Mouse (Mus musculus) CD4-positive helper T cell, adult 2 months (primary cell): ENCODE data around the gene Uts2r.

Experiments
- DNase-seq: peaks from one replicate; pipeline ENCODE4 v3.0.0-alpha.2; 2012; ENCODE audit warnings: low read depth, missing footprints, low spot score

Gene Uts2r

GRCm38 (mm10) chr11:121159971-121160370, at the start of gene Uts2r:
Uts2r (plus strand) TSS chr11:121160271.
- DNase-seq: no peak

DNA sequence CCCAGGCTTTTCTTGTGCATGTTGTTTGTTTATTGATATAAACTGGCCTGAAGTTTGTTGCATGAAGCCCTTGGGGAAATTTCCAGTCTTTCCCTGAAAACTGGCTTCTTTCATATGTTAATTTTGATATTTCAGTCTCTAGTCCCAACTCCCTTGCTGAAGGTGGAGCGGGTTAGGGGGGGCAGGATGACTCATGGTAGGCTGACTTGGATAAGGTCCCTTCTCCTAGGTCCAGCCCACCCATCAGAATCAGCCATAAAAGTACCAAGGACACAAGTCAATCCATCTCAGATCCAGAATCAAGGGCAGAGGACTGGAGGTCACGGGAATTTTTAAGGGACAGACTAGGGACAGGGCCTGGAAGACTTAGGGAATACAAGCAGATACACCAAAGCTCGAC, 49.0 kb upstream of the Uts2r start:
- DNase-seq: no peak

- DNase-seq: no peak
Measured at GRCm38 (mm10) chr11:121111601-121112000, 48.5 kb upstream of the Uts2r start.

DNA sequence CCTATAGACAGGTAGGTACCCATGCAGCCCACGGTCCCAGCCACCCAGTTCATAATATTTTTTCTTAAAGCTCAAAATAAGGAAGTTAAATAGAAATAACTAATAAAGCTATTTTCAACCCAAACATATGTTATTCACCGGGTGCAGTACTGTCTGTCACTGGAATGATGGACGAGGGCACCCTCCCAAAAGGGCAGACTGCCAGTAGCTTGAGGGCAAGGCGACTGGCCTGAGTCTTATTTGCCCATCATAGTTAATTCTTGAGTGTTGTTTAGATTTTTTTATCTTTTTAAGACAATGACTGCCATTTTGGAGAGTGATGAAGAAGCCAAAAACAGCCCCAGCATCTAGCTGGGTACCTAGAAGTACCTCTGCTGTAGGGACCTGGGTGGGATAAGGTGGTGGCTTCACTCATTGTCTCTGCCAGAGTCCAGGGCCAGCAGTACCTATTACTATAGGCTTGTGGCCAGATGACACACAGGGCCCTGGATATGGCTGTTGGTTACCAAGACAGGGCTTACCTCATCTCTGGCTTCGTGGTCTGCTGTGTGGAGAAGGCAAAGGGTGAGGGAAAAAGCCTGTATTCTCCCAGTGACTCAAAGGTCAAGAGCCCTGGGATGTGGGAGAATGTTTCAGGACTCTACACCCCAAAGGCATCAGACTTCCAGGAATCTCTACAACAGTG, 47.8 kb upstream of the Uts2r start:
- DNase-seq: no peak

- no peak for DNase-seq
Measured at GRCm38 (mm10) chr11:121118106-121118505, 42.0 kb upstream of the Uts2r start.

DNA sequence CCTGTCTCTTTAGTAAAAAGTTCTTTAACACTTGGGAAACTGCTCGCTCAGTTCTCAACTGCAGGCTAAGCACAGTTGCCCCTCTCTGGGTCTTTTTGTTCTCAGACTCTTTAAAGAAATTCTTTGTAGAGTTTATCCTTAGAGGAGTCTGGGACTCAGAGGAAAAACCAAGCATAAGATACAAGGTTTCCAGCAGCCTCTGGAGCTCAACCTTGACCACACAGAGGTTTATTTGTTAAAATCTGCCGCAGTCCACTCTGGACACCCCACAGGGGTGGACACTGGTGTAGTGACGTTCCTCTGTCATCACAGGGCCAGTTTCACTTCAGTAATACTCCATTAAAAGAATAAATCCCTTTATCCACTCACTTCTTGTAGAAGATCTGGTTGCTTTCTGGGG, 41.5 kb upstream of the Uts2r start, which contains the start of gene Tex19.2:
TSS of gene Tex19.2 (minus strand) at position 101 of the 400 bp plus-strand sequence.
- no peak for DNase-seq

- no peak for DNase-seq
Measured at GRCm38 (mm10) chr11:121121151-121121550, 38.9 kb upstream of the Uts2r start.

GRCm38 (mm10) chr11:121122024-121122670, 37.9 kb upstream of the Uts2r start:
- no peak for DNase-seq

GRCm38 (mm10) chr11:121123438-121123837, 36.6 kb upstream of the Uts2r start:
- DNase-seq: no peak

GRCm38 (mm10) chr11:121125522-121126172, 34.4 kb upstream of the Uts2r start:
- DNase-seq: no peak

DNA sequence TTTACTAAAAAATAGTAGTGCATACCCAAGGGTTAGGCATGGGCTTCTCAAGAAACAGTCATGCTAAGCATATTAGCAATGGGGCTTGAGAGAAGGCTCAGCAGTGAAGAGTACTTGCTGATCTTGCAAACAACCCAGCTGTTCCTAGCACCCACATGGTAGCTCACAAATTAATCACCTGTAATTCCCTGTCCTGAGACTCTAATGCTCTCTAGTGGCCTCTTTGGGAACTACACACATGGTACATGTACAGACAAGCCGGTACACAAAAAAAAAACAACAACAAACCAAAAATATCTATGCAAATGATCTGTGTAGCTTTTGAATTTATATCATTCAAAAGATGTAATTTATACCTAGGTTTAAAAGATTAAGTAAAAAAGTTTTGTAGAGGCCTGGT, 33.7 kb upstream of the Uts2r start:
- DNase-seq: peak; percentile 38

- no peak for DNase-seq
Measured at GRCm38 (mm10) chr11:121127441-121127840, 32.6 kb upstream of the Uts2r start.

DNA sequence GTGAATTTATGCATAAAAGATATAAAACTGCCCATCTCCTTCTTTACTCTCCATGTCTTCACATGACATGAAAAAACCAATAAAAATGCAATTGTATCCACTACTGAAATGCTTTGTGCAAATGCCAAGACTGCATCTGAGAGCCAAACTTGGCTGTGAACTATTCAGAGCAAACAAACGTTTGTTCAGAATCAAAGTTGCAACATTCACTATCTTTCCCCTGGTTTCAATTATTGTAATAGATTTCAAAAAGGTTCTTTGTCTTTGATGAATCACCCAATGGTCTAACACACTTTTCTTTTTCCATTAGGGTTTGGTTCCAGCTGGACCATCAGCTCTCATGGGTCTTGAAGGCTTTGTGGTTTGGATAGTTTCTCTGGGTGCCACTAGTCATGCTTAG, 30.5 kb upstream of the Uts2r start:
- no peak for DNase-seq

DNA sequence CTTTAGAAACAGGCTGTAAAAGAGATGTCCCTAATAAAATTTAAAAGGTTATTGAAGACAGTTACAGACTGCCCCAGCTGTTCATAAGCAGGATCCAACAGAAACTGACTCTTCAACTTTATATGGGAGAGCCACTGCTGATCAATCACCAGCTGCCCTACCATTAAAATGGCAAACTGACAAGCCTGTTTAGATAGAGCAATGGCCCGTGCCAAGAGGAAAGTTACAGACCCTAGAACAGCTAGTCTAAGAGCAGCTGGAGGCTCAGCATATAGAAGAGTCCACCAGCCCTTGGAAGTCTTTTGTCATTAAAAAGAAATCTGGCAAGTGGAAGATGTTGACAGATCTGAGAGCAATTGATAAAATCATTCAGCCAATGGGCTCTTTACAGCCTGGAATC, 25.5 kb upstream of the Uts2r start:
- DNase-seq: no peak

DNA sequence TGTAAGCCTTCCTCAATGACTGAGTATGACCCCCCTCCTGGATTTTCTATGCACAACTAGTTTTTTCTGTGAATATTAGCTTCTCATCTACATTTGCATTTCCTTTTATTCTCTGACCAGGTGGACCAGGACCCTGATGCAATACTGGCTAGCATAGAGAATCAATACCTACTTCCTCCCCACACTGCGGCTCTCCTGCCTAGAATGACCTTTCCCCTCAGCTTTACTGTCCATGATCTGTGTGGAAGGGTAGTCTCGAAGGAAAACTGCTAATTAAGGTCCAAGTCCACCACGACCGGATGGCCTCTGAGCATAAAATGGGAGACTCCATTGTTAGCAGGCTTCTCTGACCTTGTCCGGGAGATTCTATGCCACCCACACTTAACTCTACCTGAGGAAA, 22.4 kb upstream of the Uts2r start:
- no peak for DNase-seq

GRCm38 (mm10) chr11:121138732-121139131, 21.3 kb upstream of the Uts2r start:
- DNase-seq: no peak

DNA sequence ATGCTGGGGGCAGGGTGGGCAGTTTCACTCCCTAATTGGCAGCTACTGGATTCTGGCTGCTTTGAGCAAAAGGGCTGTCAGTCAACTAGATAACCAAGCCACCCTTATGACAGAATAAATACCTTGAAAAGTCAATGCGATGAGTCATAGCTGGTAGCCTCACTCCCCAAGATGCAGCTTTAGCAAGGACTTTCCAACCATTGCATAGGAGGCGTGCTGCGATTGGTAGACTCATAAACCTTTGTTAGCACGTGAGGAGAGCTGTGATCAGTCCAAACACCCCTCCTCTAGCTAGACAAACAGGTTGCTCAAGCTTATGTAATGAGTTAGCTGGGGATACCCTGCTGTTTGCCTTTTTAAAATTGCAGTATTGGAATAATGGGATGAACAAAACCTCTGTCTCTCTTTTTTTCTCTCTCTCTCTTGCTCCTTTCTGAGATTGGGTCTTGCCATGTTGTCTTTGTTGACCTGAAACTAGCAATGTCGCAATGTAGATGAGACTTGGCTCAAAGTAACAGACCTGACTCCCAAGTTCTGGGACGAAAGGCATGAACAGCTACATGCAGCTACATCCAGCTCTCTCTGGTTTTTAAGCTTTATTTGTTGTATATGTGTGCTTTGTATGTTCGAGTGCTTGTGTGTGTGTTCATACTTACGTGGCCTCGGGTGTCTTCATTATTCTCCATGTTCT, 16.6 kb upstream of the Uts2r start:
- DNase-seq: no peak

- DNase-seq: no peak
Measured at GRCm38 (mm10) chr11:121145865-121146264, 14.2 kb upstream of the Uts2r start, which contains the start of gene Tex19.1. Tex19.1 (plus strand) TSS chr11:121146143.

DNA sequence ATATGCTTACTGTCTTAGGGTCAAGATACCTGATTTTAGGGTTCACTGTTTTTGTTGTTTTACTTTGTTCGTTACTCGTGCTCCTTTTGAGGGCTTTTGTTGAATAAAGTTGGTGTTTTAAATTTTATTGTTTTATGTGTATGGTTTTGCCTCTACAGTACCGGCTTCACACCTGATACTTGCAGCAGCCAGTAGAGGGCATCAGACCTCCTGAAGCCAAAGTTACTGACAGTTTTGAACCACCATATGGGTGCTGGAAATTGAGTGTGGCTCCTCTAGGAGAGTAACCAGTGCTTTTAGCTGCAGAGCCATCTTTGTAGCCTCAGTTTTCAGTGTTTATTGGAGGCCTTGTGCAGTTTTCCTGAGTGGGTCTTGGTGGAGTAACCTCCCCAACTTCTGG, 11.9 kb upstream of the Uts2r start:
- DNase-seq: no peak

DNA sequence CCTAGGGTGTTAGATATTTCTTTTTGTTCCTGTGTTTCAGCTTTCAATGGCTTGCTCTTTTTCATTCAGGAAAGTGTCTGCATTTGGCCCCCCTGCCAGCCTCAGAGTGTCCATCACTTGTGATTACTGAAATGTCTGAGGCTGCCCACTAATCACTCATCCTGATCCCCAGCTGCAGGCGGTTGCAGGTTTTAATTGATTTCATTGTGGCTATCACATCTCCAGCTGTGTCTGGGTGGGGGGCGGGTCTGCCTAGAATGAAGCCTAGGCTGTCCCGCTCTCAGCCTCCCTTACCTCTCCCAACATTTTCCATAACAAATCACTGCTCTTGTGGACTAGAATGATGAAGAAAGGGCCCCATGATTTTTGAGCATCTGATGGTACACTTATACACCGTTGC, 5.9 kb upstream of the Uts2r start:
- no peak for DNase-seq

- DNase-seq: no peak
Measured at GRCm38 (mm10) chr11:121156411-121156891, 3.6 kb upstream of the Uts2r start.
